Mouse (Mus musculus) heart, postnatal 14 days (tissue): Measurements from ENCODE around the gene St3gal5. TPM values are rescaled to one million over a fixed set of nuclear protein-coding genes. Genes with fewer than 3 reads are reported as not detected.

Source experiments
- DNase-seq, 2 experiments: peaks; one replicate each; pipeline ENCODE4 v3.0.0; 2021 to 2022
- intact Hi-C: fragments of 180-260 bp; cut with DNase I; formaldehyde crosslinking; loops from one replicate; pipeline ENCODE4 v1.15.1; 2025
- total RNA-seq, 2 experiments: library from RNA; stranded (reverse); gene quantifications; 2 replicates each; pipeline ENCODE4 v1.2.3; 2021

St3gal5 gene
- total RNA-seq, 2 experiments from 2014 or later = 43.3 to 46.0 TPM

DNA sequence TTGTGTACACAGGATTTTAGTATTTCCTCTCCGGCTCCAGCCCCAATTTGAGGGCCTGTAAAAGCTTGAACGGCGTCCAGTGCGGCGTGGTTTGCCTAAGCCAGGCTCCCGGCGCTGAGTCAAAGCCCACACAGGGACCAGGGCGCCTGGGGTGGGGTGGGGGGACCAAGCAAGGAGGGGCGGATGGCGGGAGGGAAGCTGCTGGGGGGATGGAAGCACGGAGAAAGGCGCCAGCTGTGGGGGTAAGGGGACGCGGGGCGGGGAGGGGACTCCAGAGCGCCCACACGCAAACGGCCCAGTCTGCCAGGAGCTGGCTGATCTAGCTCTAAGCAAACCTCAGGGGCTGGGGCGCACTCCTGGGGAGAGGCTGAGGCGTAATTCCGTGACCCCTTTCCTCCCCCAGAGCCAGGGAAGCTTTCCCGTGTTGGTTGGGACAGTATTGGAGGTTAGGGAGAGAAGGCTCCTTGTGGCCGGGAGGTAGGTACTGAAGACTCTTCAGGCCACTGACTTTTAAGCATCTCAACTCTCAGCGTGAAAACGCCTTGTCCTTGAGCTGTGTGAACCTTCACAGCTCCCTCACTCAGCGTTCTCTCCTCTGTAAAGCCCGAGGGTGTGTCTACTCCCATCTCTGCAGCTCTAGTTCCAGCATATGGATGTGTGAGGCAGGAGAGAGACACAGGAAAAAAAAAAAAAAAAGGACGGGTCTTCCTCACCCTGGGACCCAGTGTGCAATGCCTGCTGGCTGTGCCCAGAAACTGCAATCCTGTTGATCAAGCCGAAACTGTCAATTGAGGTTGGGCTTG is 91.9 kb downstream of the St3gal5 start:
- DNase-seq = peak; percentile 64 to 65
- intact Hi-C loops = loop anchor here (2.0 to 5.0 kb wide), 3 partner anchors 28 to 218 kb away; no protein-coding TSS in a partner anchor

GRCm38 (mm10) chr6:72190120-72190519 is 92.7 kb downstream of the St3gal5 start:
- intact Hi-C loops = no loop called here
- no peak for DNase-seq

DNA sequence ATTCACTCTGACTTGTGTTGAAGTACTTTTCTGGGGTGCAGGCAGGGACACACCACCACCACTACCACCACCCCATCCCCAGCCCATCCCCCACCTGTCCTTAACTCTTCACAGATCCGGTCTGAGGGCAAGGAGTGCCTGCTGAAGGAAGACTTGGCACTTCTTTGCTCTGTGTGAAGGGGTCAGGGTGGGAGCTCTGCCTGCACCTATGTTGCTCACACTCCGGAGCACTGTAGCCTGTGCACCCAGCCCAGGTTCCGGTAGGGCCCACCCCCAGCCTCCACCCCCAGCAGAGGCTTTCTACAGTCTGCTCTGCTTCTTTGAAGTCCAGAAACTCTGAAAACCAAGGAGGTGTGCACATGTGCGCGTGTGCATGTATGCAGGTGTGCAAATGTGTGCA is 93.2 kb downstream of the St3gal5 start:
- intact Hi-C loops = no loop called here

DNA sequence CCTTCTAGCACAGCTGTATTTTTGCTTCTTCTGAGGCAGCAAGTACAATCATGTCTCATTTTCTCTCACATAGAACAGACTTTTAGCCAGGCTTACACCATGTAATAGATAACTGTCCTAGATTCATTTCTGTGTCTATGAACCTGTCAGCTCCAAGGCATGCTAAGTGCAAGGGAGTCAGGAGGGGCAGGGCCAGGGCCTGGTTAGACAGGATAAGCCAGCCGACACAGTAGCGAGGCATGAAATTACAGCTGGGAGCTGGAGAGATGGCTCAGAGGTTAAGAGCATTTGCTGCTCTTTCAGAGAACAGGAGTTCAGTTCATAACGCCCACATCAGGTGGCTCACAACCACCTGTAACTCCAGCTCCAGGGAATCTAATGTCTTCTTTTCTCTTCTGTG is 99.3 kb downstream of the St3gal5 start:
- intact Hi-C loops = no loop called here
- no peak for DNase-seq

More for the DNA sequence above, 93.2 kb downstream of the St3gal5 start:
- no peak for DNase-seq

DNA sequence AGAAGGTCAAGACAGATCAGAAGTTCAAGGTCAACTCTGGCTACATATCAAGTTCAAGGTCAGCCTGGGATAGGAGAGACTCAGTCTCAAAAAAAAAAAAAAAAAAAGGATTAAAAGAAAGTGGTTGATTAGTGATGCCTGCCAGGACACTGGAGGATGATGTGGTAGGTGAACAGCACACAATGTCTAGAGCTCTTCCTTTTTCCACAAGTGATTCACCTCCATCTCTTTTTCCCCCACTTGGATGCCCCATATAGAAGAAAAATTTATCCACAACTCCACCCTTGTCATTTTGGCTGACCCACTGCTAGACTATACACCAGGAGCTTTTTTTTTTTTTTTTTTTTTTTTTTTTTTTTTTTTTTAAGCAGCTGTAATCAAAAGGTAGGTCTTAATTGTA is 100.1 kb downstream of the St3gal5 start:
- DNase-seq = no peak
- intact Hi-C loops = no loop called here

DNA sequence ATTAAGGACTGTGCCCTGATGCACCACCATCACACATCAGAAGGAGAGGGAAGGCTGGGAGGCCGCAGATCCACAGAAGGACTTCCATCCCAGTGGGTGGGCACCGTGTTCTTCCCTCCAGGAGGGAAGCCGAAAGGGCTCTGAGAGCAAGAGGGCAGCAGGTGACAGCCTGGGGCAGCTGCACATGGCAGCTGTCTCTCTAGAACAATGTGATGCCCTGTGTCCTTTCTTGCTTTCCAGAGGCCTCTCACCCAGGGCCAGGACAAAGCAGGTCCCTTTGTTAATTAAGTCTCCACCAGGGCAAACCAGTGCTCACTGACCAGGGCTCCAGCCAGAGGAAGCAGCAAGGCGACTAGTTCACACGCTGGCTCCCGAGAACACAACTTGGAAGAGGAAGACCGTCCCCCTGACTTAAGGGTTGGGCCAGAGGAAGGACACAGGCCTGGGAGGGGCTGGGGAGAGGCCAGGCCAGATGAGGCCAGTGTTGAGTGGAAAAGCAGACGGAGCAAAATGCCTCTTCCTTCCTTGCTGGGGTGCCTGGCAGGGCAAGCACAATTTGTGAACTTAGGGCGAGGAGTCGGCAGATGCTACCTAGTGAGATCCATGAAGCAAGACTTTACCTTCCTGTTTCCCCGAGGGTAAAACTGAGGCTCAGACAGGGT is 103.3 kb downstream of the St3gal5 start:
- intact Hi-C loops = no loop called here
- peak; percentile 59 to 60 for DNase-seq

- no peak for DNase-seq
- intact Hi-C loops = no loop called here
Measured at GRCm38 (mm10) chr6:72202732-72203131, 105.3 kb downstream of the St3gal5 start.

GRCm38 (mm10) chr6:72203279-72203678 is 105.9 kb downstream of the St3gal5 start:
- intact Hi-C loops = no loop called here
- no peak for DNase-seq

Other genes with a start within 250 kb of the St3gal5 start
- gene Ptcd3, start 188.8 kb upstream of the St3gal5 start, total RNA-seq = 100 to 1,000 TPM; 123 TPM
- gene Polr1a, start 188.5 kb upstream of the St3gal5 start, total RNA-seq = 10 to 100 TPM; 42.2 to 47.3 TPM
- gene Atoh8, start 138.0 kb downstream of the St3gal5 start, total RNA-seq = 10 to 100 TPM; 10.1 to 11.3 TPM
- under 1 TPM in 1 of 2 experiments, not detected in 1; 0.81 TPM for gene Sftpb, start 207.0 kb downstream of the St3gal5 start, total RNA-seq
- 10 to 100 TPM; 16.6 to 19.7 TPM for gene Usp39, start 247.6 kb downstream of the St3gal5 start, total RNA-seq
- gene 0610030E20Rik, start 249.7 kb downstream of the St3gal5 start, total RNA-seq = 10 to 100 TPM; 13.1 to 14.4 TPM